Mouse (Mus musculus) NIH3T3 (cell line): Measurements from ENCODE around the gene Aox2.

Experiments used
- DNase-seq: peaks from one replicate; pipeline ENCODE4 v3.0.0-alpha.2; 2012; ENCODE audit warnings: low read depth

Aox2 gene

DNA sequence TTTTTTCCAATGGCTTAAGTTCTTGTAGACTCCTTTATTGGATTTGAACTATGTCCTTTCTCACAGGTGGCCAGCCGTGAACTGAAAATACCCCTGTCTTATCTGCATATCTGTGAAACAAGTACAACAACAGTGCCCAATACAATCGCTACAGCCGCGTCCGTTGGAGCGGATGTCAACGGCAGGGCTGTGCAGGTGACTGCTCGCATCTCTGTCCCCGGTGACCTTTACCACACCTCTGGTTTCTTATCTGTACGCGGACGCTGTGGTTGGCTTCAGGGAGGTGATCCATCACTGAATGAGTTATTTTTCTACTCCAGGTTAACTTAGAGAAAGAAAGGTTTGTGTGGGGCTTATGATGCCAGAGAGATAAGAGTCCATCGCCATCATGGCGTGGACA, 68.0 kb downstream of the Aox2 start:
- no peak for DNase-seq

DNA sequence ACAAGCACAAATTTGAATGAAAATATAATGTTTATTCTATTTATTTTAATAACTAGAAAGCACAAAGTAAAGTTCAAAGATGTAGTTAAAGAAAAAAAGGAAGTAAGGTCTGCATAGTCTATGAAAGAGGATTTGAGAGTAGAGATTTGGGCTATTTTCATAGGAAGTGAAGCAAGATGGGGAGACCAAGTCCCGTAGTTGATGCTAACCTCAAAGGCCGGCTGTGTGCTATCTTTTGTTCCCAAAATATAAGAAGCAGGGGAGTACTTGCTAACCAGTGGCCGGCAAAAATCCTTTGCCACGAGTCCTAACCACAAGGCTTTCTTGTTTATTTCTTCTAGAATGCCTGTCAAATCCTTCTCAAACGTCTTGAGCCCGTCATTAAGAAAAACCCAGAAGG, 70.6 kb downstream of the Aox2 start:
- DNase-seq = no peak

DNA sequence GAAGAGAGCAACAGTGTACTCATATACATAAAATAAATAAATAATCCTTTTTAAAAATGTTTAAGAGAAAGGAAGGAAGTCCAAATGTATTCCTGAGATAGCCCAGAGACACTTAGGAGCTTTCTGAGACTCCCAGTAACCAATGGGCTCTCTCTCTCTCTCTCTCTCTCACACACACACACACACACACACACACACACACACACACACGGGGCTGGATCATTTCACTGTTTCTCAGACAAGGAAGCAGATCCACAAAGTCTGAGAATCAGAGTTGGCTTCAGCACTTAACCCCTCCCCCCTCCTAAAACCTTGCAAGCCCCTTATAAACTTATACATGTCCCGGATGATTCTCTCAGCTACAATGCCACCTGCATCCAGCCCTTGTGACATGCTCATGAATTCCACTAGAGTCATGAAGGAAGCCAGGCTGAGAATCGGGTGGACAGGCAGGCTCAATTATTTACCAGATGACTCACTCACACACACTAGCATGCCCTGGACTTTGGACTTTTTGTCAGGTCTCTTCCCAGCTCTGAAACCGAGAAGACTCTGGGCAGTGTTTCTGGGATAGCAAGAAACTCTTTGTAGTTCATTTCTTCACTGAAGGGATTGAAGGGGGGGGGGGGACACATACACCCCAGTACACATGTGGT, 75.2 kb downstream of the Aox2 start:
- peak; percentile 68 for DNase-seq

DNA sequence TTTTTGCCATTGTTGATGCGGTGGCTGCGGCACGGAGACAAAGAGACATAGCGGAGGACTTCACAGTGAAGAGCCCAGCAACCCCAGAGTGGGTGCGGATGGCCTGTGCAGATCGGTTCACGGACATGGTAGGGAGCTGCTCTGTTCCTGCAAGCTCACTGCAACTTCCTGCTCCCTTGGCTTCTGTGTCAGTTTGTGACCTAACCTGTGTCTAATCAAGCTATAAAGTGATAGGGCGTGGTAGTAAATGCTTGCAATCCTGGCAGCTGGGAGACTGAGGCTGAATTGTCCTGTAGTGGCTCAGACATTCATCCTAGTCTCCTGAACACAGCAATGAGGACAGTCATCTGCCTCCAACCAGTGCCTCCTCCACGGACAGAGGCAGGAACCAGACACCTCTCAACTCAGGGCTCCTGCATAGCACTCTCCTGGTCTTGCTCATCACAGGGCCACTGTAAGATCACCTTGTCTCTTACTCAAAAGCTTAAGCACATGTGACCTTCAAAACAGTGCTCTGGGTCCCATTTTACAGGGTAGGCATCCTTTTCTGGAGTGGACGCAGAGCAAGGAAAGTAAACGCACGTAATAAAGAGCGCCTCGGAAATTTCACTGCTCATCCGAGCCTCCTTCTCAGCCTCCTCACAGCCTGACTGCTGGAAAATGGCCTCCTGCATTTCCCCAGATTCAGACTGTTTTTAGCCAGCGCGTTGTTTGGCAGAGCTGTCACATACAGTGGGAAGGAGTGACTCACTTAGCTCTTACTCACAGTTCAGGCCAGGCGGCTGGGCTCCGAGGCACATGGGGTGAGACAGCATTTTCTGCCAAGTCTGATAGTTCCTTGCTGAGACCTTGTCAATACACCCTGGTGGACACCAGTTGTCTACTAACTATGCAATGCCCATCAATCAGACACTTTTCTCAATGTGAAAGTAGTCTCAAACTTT, 81.1 kb downstream of the Aox2 start:
- DNase-seq = peak; percentile 96

DNA sequence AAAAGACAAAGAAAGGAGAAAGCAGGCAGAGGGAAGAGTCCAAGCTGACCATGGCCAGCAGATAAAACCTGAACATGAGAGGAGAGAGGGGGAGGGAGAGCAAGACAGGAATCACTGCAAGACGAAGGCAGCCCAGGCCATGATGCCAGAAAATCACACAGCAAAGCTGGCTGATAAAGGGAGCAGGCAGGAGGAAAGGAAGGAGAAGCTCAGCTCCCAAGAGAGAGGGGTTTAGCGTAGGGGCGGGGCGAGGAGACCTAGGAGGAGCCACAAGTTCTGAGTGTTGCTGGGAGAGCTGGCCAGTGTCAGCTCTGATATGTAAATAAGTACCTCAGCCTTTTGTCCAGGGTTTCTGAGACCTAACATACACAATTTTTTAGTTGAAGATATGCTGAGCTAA, 84.2 kb downstream of the Aox2 start:
- DNase-seq = no peak

DNA sequence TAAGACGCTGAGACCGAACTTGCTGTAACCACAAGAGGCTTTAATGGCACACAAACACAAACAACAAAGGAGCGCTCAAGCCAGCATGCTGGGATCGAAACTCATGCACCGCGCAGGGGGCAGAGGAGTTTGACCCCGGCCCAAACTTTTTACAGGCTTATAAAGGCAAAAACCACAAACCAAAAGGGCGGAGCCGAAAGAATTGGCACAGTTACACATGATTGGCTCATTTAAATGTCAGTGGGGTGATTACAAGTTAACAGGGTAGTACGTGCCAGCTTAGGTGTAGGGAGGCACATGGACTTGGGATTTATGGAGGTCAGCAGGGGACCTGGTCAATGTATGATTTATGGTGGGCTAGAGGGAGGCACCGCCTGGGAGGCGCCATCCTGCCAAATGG, 86.4 kb downstream of the Aox2 start:
- DNase-seq = no peak

DNA sequence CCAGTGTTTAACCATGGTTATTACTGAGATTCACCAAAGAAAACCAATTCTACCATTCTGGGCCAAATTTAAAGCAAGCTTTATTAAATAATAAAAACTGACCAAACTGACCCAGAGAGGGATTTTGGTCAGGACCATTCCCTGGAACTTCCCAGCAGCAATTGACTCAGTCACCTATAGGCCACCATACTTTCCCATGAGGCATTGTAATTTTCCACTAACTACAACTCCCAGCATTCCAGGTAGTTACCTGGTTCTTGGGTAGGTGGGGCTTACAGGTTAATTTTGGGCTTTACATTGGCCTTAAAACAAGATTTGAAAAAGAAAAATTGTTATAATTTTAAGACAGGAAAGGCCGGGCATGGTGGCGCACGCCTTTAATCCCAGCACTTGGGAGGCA, 87.7 kb downstream of the Aox2 start:
- DNase-seq = no peak

DNA sequence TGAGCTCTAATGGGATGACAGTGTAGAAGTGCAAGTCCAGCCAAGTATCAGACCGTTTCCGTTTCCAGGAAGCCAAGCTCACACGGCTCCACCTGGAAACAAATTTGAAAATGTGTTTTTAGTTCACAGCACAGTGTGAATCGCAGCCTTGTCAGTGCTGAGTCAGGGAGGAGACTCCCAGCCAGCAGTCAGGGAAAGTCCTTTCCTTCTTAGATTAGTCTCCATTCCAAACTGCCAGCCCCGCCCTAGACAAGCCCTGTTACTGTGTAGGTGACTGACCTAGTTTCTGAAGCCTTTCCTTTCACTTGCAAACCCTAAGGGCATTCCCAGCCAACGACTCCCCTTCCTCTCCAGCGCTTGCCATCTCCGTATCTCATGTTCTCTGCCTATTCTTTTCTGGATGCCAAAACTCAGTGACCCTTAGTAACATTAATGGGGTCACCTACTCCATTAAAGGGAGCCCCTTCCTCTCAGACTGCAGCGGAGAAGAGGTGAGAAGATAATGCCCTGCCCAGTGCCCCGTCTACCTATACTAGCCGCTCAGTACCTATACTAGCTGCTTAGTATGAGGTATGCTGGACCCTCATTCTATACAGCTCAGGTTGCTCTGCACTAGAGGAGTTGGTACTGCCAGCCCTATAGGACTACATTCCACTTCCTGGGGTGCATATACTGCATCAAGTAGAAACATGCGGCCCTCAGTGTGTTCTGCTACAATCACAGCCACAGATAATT, 88.8 kb downstream of the Aox2 start:
- DNase-seq = peak; percentile 80

DNA sequence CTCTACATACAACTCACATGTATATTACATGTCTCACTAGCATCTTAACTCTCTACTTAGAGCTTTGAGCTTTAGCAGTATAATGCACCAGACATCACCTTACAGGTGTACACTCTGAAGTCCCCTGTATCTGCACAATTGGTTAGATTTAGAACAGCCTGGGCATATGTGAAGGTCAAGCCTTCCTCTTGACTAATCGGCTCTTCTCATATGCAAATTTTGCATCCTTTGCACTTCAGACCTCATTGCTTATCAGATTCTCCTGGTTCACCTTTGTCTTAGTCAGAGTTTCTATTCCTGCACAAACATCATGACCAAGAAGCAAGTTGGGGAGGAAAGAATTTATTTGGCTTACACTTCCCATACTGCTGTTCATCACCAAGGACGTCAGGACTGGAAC, 91.6 kb downstream of the Aox2 start:
- DNase-seq = no peak

DNA sequence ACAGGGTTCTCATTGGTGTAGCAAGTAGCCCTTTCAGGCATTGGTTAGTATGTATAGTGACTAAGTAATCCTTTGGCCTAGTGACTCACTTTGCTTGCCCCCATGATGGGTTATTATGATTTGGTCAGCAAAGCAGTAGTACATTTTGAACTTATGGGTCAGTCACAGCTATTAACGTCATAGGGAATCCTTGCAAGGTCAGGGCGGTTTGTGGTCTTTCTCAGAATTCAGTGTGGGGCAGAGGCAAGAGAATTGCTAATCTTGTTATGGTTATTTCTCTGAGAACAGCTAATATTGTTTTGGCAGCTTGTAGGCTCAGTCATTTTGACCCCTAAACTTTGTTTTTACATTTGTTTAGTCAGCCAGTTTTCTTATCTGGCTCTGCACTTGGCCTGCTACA, 96.1 kb downstream of the Aox2 start:
- peak; percentile 61 for DNase-seq

DNA sequence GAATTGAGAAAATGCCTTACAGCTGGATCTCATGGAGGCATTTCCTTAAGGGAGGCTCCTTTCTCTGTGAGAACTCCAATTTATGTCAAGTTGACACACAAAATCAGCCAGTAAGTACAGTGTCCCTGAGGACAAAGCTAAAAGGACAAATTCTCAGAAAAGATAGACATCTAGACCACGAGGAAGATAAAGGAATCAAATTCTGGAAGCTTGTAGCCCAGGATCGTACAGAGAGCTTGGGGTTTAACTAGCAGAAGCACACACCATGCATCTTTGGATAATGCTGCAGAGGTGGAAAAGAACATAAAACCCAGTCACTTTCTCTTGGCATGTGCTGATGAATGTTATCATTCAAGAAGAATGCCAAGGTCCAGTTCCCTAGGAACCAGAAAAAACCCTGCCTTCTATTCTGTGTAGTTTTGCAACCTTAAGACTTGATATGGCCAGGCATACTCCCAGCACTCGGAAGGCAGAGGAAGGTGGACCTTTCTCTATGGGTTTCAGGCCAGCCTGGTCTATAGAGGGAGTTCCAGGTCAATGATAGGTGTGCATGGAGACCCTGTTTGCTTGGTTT, 97.5 kb downstream of the Aox2 start:
- peak; percentile 35 for DNase-seq

DNA sequence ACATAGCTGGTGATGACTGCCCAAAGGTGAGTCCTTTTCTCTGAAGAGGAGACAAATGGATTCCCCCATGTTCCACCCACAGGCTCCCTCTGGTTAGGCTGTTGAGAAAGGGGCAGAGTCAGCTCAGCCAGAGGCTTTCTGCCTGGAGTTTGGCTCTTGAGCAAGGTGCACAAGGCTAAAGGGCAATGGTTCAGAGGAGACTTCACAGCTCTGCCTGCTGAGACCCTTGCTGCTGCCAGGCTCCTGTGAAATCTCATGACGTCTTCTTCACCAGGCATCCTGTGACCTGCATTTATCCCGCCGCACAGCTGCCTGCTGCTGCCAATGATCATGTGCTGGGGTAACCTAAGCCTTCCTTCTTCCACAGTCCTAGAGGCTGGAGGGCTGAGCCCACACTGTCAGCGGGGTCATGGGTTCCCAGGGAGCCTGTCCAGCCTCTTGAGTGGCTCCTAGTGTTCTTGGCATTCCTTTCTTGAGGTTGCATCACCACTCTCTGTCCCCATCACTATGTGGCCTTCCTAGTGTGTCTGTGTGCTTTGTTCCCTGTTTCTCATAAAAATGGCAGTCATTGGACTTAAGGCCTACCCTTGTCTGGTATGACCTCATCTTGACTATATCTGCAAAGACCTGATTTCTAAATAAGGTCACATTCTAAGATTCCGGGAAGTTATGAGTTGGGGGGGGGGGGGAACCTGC, 104.6 kb downstream of the Aox2 start:
- no peak for DNase-seq

DNA sequence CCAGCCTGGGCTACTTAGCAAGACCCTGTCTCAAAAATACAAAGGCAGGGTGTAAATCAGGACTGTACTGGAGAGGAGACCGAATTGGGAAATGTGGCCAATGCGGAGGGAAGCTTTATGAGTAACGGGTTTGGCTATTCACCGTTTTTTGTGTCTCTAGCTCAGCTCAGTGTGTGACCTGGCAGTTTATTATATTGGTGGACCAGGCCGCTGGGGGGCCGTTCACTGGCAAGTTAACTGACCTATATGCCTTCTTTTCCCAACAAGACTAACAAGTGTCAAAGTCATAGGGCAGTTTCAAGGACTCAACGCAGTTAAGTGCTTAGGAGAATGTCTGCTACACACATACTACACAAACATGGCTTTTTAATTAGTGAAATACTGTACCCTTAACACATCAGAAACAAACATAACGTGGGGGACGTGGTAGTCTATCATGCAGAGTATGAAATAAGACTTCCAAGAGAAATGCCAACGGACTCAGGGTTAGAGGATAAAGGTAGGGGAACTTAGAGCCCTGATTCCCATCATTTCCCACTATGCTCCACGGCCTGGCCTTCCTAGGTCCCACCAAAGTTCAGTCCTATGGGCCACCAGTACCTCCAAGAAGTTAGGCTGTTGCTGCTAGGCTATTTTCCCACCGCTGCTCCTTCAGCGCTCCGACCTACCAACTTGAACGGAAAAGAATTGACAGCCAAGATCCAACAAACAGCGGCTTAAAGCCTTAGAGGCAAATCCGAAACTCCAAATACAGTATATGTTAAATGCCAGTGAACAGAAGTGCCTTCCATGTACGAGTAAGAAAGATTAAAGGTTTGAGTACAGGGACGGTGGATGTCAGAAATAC, 113.5 kb downstream of the Aox2 start:
- DNase-seq = no peak

DNA sequence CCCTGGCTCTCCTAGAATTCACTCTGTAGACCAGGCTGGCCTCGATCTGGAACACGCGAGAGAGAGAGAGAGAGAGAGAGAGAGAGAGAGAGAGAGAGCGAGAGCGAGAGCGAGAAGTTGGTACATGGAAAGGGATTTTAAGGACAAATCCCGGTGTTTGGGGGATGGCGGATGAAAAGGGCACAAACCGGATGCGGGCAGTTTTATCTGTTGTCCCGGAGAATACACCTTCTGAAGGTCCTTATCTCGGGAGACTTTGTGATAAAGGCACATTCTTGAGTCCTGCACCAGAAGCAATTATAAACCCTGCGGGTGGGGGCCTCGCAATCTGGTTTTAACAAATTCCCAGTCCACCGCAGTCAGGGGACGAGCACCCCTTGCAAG, 114.1 kb downstream of the Aox2 start:
- peak; percentile 72 for DNase-seq

DNA sequence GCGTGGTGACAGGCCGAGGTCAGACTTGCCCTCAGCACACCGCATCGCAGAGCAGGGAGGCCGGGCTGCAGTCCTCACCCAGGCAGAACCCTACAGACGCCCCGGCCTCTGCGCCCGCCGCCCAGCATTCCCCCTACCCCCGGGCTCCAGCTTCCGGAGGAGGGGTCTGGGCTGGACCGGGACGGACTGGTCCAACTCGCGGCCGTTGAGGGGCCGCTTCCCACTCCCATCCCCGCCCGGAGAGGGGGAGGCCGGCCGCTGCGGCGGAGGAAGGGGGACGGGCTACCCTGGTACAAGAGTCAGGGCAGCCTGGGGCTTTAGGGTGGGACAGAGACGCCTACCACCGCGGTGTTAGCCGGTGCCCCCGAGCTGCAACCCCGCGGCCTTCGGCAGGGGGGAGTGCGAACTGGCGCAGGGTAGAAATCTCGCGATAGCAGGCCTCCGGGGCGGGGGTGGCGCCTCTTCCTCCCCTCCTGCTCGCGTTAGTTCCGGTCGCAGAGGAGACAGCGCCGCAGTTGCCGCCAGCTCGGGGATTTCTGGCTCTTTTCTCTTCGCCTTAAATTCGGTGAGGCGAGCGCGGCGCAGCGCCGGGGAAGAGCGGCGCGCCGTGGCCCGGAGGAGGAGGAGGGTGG, 114.6 kb downstream of the Aox2 start, which contains the start of gene Bzw1:
Bzw1 (plus strand) TSS at position 247 of the 632 bp plus-strand sequence.
- peak; percentile 97 for DNase-seq

DNA sequence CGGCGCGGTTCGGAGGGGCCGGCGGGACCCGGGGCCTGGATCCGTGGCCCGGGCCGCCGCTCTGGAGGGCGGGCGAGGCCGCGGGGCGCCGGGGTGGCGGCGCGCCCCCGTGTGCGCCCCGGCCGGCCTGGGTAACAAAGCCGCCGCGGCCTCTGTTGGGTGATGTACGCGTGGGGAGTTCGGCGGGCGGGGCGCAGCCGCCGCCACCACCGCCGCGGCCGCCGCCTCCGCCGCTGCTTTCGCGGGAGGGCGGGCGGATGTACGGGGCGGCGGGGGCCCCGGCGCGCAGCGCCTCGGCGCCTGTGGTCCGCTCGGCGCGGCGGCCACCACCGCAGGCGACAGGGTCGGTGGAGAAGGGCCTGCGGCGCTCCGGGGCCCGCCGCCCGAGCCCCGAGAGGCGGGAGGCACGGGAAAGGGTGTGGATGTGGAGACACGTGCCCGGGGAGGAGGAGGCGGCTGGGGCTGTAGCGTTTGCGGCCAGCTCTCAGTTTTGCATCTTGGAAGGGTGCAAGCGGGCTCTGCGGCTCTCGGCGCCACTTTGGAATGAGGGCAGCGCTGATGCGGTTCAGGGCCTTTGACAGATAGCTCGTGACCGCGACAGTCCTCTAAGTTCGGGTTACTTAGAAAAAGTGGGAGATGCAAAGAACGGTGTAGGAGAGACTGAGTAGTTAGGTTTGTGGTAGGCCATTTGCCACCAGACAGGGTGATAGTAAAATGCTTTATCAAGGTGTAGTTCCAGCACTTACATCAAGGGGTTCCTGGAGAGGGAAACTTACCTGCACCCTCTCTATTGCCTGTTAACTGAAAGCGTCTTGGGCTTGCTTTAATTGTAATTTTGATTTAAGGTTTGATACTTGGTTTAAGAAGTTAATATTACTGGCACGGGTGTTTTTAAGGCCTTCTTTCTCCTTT, 115.4 kb downstream of the Aox2 start:
- DNase-seq = peak; percentile 70

DNA sequence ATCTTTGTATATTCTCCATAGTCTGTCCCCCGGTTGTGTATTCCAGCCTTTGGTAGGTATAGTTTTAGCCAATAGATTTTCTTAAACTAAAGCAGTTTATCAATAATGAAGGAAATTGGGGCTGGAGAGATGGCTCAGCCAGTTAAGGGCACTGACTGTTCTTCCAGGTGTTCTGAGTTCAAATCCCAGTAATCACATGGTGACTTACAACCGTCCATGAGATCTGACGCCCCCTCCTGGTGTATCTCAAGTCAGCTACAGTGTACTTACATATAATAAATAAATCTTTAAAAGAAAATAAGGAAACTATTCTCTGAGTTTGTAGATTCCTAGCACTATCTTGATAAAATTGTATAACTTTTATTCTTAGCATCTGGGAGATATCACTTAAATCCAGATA, 117.2 kb downstream of the Aox2 start:
- DNase-seq = peak; percentile 38

DNA sequence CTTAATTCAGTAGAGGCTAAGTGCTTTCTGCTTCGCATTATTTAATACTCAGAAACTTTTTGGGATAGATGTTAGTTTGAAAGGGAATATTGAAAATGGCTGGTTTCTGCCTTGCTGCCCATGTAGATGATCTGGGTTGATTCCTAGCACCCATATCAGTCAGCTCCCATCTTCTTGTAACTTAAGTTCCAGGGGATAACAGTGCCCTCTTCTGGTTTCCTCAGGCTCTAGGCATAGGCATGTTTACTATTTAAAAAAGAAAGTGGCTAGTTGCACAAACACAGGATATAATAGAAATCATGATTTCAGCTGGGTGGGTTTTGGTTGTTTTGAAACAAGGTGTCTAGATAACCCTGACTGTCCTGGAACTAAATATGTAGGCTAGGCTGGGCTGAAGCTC, 118.1 kb downstream of the Aox2 start:
- DNase-seq = peak; percentile 51

DNA sequence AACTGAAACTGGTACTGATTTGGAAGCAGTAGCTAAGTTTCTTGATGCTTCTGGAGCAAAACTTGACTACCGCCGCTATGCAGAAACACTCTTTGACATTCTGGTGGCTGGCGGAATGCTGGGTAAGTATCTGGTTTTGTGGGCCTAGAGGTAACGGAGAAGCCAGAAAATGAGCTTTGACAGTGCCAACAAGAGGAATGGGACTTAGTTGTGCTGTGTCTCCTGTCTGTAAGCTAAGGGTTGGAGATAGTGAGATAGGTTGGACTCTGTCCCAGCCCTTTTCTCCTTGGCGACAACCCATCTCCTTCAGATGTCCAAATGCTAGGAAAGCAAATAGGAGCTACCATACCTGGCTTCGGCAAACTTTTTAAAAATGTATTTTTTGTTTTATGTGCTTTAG, 119.6 kb downstream of the Aox2 start:
- no peak for DNase-seq
